Mouse (Mus musculus) embryo, embryonic 9.5 days (tissue): ENCODE measurements around the gene Blnk.

ENCODE experiments used
- DNase-seq: peaks from one replicate; pipeline ENCODE4 v3.0.0-alpha.2; 2017; ENCODE audit errors: extremely low spot score

The Blnk gene

DNA sequence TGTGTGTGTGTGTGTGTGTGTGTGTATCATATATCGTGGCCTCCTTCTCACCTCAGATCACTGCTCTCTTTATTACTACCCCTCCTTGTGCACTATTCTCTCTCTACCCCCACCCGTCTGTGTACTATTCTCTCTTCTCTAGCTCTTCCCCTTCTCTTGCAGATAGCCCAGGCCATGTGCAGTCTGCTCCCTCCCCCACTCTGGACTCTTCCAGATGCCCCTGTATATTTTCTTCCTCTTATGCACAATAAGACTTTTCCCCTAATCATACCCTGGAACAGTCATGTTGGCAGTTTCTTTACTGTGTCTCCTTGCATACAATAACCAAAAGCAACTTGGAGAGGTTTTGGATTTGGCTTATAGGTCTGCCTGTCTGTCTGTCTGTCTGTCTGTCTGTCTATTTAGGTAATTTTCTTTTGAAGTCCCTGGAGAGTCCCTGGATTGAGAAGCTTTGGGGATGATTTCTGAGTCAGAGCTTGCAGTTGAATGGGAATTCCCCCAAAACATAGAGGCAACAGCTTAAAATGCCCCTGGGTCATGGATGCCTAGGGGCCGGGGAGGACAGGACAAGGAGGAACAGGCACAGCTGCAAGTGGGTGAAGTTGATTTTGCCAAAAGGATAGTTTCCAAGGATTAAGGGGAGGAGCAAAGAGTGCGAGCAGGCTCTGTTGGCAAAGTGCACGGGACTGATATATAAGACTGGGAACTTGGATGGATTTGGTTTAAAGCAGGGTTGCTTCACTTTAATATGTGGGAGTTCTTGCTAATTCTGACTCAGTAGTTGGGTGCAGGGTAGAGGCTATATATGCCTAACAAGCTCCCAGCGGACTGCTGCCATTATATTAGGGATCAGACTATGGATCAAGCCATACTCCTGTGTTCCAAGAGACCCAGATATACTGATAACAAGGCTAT is 29.1 kb downstream of the Blnk start:
- DNase-seq: no peak

- no peak for DNase-seq
These were observed 29.9 kb downstream of the Blnk start for GRCm38 (mm10) chr19:40964367-40964891.

DNA sequence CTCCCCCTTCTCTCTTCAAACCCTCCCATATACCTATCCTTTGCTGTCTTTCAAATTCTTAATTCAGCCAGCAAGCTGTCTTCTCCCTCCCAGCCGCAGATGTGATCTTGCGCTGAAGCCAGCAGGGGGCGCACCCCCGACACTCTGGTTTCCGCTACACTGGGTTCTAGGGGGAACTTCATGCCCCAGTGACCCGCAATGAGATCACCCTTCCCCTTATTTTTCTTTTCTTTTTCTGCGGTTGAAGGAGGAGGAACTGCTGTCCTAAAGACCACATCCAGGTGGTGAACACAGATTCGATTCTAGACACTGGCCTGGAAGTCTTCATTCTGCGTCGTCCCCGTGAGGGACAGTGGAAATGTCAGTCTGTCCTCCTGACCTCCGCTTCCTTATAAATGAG is 31.3 kb downstream of the Blnk start:
- peak; percentile 40 for DNase-seq

DNA sequence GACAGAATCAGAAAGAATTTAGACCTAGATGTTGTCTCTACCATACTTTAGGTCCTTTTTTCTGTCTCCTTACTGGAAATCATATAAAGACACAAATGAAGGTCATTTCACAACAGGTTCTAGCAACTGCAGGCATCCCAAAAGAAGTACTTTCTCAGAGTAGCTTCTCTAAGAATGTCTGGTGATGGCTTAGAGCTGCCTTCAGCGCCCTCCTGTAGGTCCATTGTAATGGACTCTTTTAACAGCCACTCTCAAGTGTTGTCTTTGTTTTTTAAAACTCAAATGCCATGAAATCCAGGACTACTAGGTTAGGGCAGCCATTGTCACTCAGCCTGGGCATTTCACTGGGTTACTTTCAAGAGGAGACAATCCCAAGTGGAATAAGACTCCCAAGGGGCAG is 35.4 kb downstream of the Blnk start:
- DNase-seq: no peak

DNA sequence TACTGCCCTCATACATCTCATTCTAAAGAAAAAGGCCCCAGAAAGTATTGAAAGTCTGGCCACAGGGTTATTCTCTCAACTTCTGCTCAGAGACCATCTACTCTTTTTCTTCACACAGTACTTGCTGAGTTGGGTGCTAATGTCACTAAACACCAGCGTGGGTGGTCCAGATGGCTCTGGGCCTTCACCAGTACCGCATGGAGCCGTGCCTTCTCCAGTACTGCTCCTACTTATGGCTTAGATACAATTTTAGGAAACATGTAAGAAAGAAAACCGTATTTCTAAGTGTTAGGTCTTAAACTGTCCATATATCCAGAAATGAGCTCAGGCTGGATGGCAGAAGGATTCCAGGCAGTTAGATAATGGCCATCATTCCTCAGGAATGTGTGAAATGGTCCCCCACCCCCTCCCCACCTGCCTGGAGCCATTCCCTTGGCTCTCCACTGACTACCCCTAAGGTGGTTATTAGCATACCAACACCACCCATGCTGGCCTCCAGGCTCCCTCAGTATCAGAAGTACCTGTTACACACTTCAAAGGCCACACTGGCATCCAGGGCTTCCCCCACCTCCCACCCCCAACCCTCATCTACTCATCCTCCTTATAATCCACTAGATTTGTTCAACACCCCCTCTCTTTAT is 47.3 kb downstream of the Blnk start:
- no peak for DNase-seq

DNA sequence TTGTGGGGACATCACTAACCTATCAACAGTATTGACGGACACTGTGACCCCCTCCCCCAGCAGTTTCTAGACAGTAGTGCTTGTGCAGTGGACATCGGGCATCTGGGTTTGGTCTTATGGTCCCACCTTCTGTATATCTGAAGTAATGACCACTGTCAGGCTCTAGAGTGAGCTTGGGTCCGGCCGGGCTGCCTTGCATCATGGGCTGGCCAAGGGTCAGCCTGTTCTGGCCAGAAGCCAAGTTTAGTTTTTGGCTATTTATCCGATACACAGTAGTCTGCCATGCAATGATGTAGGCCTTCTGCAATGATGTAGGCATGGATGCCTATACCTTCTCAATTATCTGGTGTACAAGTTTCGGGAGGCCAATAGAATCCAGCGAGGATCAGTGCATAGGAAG is 50.8 kb downstream of the Blnk start:
- DNase-seq: no peak

GRCm38 (mm10) chr19:40936038-40936437 is 58.3 kb downstream of the Blnk start:
- no peak for DNase-seq

- no peak for DNase-seq
These were observed 59.0 kb downstream of the Blnk start for GRCm38 (mm10) chr19:40935376-40935775.

- DNase-seq: no peak
These were observed 62.6 kb downstream of the Blnk start for GRCm38 (mm10) chr19:40931581-40932369.

GRCm38 (mm10) chr19:40895393-40895703 is 99.0 kb downstream of the Blnk start:
- no peak for DNase-seq

- peak; percentile 94 for DNase-seq
These were observed 99.6 kb downstream of the Blnk start, which contains the start of gene Zfp518a for GRCm38 (mm10) chr19:40894519-40895392. TSS of gene Zfp518a (plus strand) at chr19:40894705.

GRCm38 (mm10) chr19:40894071-40894506 is 100.2 kb downstream of the Blnk start:
- no peak for DNase-seq

- DNase-seq: no peak
These were observed 105.4 kb downstream of the Blnk start for GRCm38 (mm10) chr19:40888887-40889286.

DNA sequence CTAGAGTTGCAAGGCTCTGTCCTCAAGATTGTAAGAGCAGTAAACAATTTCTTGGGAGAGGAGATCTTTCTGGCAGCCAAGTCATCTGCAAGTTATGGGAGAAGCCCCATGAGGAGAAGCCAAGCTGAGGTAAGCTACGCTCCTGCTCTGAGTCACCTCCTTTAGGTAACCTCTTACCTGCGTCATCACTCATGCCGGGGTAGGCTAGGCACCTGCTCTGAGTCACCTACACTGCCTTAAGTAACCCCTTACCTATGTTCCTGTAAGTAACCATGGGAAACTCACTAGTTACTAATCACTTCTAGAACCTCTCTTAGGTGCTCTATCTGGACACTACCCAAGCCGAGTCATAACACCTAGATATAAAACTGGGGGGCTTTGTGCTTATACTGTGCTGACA is 112.6 kb downstream of the Blnk start:
- DNase-seq: no peak
